Mouse (Mus musculus): Measurements from ENCODE around the gene Atxn7l3b. TPM values are rescaled to one million over a fixed set of nuclear protein-coding genes. Genes with fewer than 3 reads are reported as not detected.

Atxn7l3b gene
- polyA plus RNA-seq, 1 experiment from 2014 or later: 294 TPM

GRCm38 (mm10) chr10:112882789-112883687 is 45.8 kb downstream of the Atxn7l3b start:
- no peaks in the 10 kb centered on the region for H3K9me3 ChIP-seq (ENCODE audit: control insufficient read depth, low read length)
- no peaks in the 10 kb centered on the region for H3K36me3 ChIP-seq (ENCODE audit: control insufficient read depth, insufficient read depth, low read length)
- ATAC-seq (ENCODE audit: low FRiP score): peak; percentile 74
- H3K27me3 ChIP-seq (ENCODE audit: control insufficient read depth, insufficient read depth, low read length): no peaks in the 10 kb centered on the region
- no peak overlapping the region for H3K27ac ChIP-seq (ENCODE audit: low read depth, low read length)
- no peak overlapping the region for H3K4me3 ChIP-seq (ENCODE audit: low read depth, low read length)
- no peaks in the 10 kb centered on the region for H3K4me1 ChIP-seq (ENCODE audit: control insufficient read depth, insufficient read depth, low read length)
- 32% methylated on average over 6 of the region's 6 CpGs for WGBS
- no peak overlapping the region for H3K4me2 ChIP-seq
- no peak for DNase-seq (ENCODE audit: low spot score, missing footprints)
- H3K9ac ChIP-seq (ENCODE audit: low read length): no peak overlapping the region

GRCm38 (mm10) chr10:112882149-112882548 is 46.7 kb downstream of the Atxn7l3b start:
- H3K27me3 ChIP-seq (ENCODE audit: control insufficient read depth, insufficient read depth, low read length): no peaks in the 10 kb centered on the region
- no peak for DNase-seq (ENCODE audit: low spot score, missing footprints)
- no peak overlapping the region for H3K4me3 ChIP-seq (ENCODE audit: low read depth, low read length)
- no peaks in the 10 kb centered on the region for H3K4me1 ChIP-seq (ENCODE audit: control insufficient read depth, insufficient read depth, low read length)
- no peak overlapping the region for H3K4me2 ChIP-seq
- no peak for ATAC-seq (ENCODE audit: low FRiP score)
- no peaks in the 10 kb centered on the region for H3K36me3 ChIP-seq (ENCODE audit: control insufficient read depth, insufficient read depth, low read length)
- WGBS: 91% methylated on average over 3 of the region's 3 CpGs
- no peaks in the 10 kb centered on the region for H3K9me3 ChIP-seq (ENCODE audit: control insufficient read depth, low read length)
- H3K9ac ChIP-seq (ENCODE audit: low read length): no peak overlapping the region
- no peak overlapping the region for H3K27ac ChIP-seq (ENCODE audit: low read depth, low read length)

GRCm38 (mm10) chr10:112876655-112877393 is 52.0 kb downstream of the Atxn7l3b start:
- DNase-seq (ENCODE audit: low spot score, missing footprints) (no peak), ATAC-seq (ENCODE audit: low FRiP score) (peak; percentile 74; the same call in 1 of the 2 replicates)
- Histone ChIP-seq H3K27ac (ENCODE audit: low read depth, low read length) (no peak overlapping the region), H3K36me3 (ENCODE audit: control insufficient read depth, insufficient read depth, low read length) (no peaks in the 10 kb centered on the region), H3K4me2 (no peak overlapping the region), H3K4me1 (ENCODE audit: control insufficient read depth, insufficient read depth, low read length) (no peaks in the 10 kb centered on the region), H3K9me3 (ENCODE audit: control insufficient read depth, low read length) (no peaks in the 10 kb centered on the region), H3K27me3 (ENCODE audit: control insufficient read depth, insufficient read depth, low read length) (no peaks in the 10 kb centered on the region), H3K9ac (ENCODE audit: low read length) (no peak overlapping the region), H3K4me3 (ENCODE audit: low read depth, low read length) (no peak overlapping the region)
- WGBS: 70% methylated on average over 1 of the region's 1 CpGs
